Mouse (Mus musculus): ENCODE measurements at regions not wholly inside any gene's neighbourhood (a gene's known extent, or its start where the extent isn't known, plus 50 kb on each side); places are given as distances from the start of the nearest gene placed in this dataset.

- no peak for DNase-seq (ENCODE audit: low read depth)
These were observed 406.6 kb upstream of the Nbea start for GRCm38 (mm10) chr3:56590071-56590470.

DNA sequence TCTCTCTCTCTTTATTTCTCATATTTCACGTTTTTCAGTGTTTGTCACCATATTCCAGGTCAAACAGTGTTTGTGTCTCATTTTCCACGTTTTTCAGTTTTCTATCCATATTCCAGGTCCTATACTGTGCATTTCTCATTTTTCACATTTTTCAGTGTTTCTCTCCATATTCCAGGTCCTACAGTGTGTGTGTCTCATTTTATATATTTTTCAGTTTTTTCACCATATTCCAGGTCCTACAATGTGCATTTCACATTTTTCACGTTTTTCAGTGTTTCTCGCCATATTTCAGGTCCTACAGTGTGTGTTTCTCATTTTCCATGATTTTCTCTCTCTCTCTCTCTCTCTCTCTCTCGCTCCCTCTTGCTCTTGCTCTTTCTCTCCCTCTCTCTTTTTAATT is 391.9 kb upstream of the Nbea start:
- peak; percentile 56 for DNase-seq (ENCODE audit: low read depth)

- peak; percentile 16 for DNase-seq (ENCODE audit: low read depth)
These were observed 352.7 kb upstream of the Nbea start for GRCm38 (mm10) chr3:56536178-56536577.

GRCm38 (mm10) chr3:56504445-56504844 is 320.9 kb upstream of the Nbea start:
- no peak for DNase-seq (ENCODE audit: low read depth)

DNA sequence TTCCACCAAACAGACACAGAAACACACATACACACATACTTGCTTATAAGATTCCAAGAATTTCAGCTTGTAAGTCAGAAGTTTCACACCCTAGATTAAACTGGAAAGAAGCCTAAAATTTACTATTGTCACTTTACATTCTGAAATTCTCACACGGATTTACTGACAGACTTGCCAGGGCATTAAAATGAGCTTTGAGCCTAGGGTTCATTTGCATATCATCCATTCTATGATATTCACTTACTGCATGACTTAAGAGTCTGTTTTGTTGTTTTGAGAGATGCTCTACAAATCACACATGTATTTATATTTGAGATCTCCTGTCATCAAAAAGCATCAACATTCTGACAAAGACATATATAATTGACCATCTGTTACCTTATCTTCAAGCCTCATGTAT is 315.8 kb upstream of the Nbea start:
- no peak for DNase-seq (ENCODE audit: low read depth)

GRCm38 (mm10) chr3:56493937-56494336 is 310.4 kb upstream of the Nbea start:
- DNase-seq (ENCODE audit: low read depth), result no peak

GRCm38 (mm10) chr3:56489154-56489553 is 305.7 kb upstream of the Nbea start:
- DNase-seq (ENCODE audit: low read depth), result no peak

DNA sequence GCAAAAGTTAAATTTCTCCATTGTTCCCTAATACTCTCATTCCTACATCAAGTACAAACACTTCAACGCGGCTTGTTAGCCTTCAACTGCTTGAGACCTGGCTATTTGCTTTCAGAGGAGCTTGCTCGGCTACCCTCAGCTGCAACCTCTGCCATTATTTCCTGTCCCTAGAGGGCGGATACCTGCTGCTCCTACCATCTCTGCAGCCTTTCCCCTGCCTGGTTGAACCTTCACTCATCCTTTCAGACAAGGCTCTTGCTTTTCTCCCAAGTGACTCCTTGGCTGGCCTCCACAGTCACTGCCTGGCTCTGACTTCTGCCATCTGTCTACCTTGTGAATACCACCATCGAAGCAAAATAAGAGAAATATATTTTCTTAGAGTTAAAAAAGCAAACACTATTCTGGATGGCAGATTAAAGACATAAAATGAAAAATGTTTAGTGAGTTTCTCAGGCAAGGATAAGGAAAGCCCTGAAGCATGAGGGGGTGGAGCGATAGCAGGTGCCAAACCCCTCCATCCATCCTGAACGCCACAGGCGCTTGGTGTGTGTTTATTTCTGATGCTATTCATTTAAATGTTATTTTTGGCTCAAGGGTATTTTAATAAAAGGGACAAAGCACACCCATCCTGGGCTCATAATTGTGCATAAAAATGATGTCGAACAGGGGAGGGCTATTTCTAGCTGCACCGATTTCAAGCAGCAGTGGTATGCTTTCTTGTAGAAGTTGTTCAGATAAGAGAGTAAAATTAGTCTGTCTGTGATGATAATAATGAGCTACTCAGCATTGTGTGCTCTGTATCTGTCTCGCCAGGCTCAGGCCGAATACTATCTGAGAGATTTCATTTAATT is 302.3 kb upstream of the Nbea start:
- no peak for DNase-seq (ENCODE audit: low read depth)

DNA sequence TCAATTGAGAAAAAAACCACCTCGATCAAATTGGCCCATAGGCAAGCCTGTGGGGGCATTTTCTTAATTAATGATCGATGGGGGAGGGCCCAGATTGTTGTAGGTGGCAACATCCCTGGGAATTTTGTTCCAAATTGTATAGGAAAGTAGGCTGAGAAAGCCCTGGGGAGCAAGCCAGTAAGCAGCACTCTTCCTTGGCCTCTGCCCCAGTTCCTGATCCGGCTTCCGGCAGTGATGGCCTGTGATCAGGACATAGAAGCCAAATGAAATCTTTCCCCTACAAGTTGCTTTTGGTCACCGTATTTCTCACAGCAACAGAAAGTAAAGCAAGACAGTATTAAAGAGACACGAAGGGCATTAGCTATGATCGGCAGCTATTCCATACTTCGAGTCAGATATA is 300.6 kb upstream of the Nbea start:
- DNase-seq (ENCODE audit: low read depth), result no peak

GRCm38 (mm10) chr3:56483370-56483769 is 299.9 kb upstream of the Nbea start:
- DNase-seq (ENCODE audit: low read depth), result no peak

DNA sequence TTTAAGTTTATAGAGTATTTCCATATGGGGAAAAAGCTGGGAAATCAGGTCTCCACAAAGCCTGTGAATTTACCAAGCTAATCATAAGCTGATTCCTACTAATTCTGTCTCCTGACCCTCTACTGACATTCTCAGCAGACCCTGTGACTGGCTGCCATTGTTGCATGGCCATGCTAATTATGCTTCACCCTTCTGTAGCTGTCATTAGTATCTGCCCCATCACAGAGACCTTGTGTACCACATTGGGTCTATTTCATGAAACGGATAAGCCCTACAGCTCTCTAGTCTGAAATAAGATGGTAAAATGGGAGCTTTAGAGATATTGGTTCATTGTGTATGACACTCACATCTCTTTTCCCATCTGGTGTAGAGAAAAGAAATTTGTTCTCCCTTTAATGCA is 296.0 kb upstream of the Nbea start:
- DNase-seq (ENCODE audit: low read depth), result no peak

DNA sequence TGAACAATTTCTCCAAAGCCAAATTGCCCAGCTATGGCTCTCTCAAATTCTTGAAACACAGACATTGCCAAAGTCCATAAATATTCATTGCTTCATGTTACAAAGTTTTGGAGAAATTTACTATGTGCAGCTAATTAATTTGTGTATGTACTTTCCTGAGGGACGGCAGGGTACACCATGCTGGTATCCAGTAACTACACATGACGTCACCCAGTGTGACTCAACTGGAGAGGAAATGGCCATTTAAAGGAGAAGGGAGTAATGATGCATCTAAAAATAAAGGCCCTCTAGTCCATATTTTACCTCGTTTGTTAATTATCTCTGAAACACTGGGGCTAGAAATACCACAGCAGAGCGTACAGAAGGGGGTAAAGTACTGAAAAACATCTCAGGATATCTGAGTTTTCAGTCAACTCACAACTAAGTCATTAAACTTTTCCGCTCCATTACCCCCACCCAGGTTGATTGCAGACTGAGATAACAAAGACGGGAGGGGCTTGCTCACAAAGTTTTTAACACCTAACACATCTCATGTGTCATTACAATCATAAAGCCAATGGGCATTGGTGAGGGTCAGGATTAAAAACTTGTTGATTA is 295.1 kb upstream of the Nbea start:
- DNase-seq (ENCODE audit: low read depth), result no peak

DNA sequence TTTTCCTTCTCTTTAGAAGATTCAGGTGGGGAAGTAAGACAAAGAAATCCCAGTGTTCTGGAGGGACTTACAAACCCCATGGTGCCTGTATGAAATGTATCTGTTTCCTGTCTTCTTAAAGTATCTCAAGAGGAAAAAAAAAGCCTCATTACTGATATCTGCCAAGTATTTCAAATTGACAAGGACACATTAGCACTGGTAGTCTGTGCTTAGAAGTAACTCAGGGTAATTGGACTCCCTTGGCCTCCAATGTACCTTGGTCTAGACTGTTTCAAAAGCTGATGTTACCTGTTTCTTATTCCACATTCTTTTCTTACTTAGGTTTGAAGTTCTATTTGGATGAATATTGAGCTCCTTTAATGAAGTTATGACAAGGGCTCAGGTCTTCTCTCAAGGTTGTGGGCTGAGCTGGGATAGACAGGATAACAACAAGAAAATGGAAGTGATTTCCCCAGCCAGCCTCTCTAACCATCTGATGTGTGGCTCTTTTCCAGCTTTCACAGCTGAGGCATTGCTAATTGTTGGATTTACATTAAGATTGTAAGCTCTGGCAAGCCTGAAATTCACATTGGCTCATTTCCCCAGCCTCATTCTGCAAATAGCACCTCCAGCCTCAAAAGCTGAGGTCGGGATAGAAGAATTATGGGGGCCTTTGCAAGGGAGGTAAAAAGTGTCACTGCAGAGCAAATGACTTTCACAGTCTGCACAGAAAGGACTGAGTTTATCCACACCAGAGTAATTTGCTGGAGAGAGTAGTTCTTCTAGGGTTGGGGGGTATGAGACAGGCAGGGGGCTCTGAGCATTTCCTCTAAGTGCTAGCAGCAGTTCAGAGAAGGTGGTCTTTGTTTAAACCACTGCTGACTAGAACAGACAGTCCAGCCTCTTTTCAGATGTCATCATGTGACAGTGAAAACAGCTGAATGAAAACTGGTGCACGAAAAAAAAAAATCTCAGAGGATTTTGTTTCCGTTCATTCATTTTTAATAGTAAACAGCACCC is 292.3 kb upstream of the Nbea start:
- DNase-seq (ENCODE audit: low read depth), result no peak

DNA sequence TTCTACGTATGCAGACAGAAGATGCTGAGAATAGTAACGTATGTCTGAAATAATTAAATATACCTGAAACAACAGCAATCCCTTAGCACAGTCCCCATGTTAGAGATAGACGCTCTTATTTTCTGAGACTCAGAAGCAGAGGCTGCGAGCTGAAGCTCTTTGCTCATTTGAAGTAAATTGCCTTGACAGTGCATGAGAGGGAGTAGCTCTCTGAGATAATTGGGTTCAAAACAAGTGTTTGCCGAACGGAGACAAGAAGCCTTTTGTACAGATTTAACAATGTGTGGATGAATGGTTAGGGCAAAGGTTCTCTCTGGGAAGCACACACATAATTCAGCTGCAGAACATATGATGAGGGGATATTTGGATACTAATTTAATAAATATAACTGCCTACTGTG is 289.1 kb upstream of the Nbea start:
- no peak for DNase-seq (ENCODE audit: low read depth)

- no peak for DNase-seq (ENCODE audit: low read depth)
These were observed 288.3 kb upstream of the Nbea start for GRCm38 (mm10) chr3:56471823-56472222.

GRCm38 (mm10) chr3:56471185-56471584 is 287.7 kb upstream of the Nbea start:
- DNase-seq (ENCODE audit: low read depth), result no peak

DNA sequence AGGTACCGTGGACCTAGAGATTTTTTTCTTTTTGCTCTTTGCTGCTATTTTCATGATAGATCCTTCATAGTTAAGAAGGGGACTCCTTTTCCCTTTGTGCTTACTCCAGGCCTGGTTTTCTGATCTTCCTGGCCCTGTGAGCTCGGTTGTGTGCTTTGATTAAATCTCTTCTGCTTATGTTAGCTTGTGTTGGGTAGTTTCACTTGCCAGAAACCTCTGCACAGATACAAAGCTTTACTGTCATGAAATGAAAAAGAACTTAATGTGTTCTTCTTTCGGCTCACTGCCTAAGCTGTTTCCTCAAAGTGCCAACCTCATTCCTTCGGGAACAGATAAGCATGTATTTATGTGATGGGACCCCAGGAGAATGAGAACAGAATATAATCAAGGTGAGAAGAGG is 274.1 kb upstream of the Nbea start:
- DNase-seq (ENCODE audit: low read depth), result no peak

DNA sequence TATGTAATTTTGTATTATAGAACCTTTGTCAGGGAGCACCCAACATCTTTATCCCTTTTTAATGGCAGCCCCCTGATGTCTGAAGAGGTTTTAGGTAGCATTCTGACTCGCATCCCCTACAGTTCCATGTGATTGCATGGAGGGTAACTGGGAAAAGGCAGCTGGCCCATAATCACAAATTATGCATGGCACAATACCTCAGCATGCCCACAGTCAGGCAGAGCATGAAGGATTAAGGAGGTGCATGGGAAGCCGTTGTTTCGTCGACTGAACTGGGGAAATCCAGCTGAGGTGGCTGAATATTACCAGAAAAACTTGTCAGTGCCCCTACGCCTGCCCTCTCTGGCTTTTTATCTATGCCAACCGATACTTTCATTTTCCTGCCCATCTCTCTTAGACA is 272.8 kb upstream of the Nbea start:
- no peak for DNase-seq (ENCODE audit: low read depth)

DNA sequence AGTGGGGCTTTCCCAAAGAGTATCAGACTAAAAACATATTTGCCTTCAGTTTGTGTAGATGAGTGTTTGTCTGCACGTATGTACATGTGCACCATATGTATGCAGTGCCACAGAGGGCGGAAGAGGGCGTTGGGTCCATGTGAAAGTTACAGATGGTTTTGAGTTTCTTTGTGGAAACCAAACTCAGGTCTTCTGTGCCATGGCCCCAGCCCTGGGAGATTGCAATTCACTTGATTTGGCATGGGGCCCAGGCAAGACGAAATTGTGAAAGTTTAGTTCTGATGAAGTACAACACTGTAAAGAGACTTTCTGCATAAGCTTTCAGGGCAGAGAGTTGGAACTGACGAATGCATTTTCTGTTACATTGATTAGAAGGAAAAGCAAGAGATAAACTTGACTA is 255.4 kb upstream of the Nbea start:
- DNase-seq (ENCODE audit: low read depth), result peak; percentile 8

GRCm38 (mm10) chr3:56438020-56438747 is 254.7 kb upstream of the Nbea start:
- DNase-seq (ENCODE audit: low read depth), result no peak

DNA sequence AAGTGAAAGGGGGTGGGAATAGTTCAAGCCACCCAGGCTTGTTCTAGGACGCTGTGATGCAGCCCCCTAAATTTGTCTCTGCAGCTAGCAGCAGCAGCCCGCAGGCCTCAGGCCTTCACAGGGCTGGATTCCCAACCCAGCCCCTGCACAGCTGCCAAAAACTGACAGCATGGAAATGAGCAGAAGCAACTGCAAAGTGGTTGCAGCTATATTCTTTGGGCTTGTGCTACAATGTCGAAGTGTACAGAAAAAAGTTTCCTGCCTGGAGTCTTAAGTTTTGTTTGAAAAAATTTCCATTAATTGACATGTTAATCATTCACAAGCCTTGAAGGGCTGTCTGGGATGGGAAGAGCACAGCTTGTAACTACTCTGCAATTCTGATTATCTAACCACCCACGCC is 253.6 kb upstream of the Nbea start:
- no peak for DNase-seq (ENCODE audit: low read depth)

GRCm38 (mm10) chr3:56433495-56433894 is 250.0 kb upstream of the Nbea start:
- DNase-seq (ENCODE audit: low read depth), result no peak

Data from 416B (cell line).